Mouse (Mus musculus) sigmoid colon, adult 10 weeks (tissue): ENCODE data around the gene Atpif1. TPM values are rescaled to one million over a fixed set of nuclear protein-coding genes. Genes with fewer than 3 reads are reported as not detected.

Source experiments
- polyA plus RNA-seq: library from polyadenylated mRNA; stranded (reverse); fragments of 350-450 nt; fragmentation: Illumina TruSeq; extraction: RNeasy Lipid Tissue Mini Kit (QIAGEN cat#74804); gene quantifications from one replicate; pipeline ENCODE4 v1.2.3, GENCODE M21; 2014; ENCODE audit warnings: low read depth, low replicate concordance

Atpif1 gene
- 336 TPM for polyA plus RNA-seq

DNA sequence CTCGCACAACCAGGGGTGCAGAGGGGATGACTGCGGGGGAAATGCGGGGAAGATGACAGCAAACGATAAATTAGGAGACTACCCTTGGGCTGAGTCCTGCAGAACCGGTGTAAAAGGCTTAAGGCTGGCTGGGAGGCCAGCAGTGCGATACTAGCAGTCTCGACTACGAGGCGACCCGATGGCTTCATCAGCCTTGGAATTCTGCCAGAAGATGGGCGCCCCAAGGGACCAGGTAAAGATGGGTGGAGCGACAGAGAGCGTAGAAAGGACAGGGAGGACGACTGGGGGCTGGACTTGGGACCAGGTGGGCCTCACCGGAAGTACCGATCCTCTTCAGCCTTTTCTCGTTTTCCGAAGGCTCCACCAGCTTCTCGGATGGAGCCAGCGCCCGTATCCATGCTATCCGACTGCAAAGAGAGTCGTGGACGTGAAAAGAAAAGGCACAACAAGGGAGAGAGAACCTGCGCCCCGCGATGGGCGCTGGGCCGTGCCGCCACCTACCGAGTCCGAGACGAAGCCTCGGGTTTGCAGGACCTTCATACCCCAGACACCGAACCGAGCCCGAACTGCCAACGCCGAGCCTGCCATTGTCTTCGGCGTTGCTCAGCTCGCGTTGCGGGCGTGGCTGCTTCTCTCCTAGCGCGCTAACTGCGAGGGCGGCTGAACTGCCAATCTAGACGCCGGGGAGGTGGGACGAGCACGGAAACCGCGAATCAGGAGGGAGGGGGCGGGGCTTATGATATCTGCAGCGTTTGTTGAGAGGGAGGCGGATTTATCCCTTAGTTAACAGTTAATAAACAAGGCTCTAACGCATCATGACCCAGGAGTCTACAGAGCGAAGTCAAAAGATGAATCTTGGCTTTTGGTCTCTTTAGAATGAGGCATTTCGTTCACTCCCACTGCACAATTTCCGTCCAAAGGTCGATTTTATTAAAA is at the start of gene Atpif1:
Gene Atpif1 (minus strand): TSS at position 679 of the 936 bp plus-strand sequence.

DNA sequence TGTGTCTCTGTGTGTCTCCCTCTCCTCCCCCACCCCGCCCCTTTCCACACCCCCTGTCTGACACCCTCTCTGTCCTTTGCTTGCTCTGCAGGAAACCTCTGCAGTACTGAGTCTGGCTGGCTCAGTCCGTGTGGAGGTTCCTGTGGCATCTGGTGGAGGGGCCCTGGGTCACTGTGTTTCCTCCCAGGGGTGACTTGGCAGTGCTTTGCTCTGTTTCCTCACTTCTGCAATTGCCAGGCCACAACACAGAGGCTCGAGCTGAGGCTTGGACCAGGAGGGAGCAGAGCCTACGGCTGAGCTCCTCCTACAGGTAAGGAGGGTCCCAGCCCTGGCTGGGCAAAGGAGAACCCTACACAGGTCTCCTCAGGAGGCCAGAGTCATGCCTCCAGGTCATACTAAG is 30.5 kb upstream of the Atpif1 start, which contains the start of gene Ptafr:
Gene Ptafr (plus strand): TSS at position 103 of the 400 bp plus-strand sequence.

DNA sequence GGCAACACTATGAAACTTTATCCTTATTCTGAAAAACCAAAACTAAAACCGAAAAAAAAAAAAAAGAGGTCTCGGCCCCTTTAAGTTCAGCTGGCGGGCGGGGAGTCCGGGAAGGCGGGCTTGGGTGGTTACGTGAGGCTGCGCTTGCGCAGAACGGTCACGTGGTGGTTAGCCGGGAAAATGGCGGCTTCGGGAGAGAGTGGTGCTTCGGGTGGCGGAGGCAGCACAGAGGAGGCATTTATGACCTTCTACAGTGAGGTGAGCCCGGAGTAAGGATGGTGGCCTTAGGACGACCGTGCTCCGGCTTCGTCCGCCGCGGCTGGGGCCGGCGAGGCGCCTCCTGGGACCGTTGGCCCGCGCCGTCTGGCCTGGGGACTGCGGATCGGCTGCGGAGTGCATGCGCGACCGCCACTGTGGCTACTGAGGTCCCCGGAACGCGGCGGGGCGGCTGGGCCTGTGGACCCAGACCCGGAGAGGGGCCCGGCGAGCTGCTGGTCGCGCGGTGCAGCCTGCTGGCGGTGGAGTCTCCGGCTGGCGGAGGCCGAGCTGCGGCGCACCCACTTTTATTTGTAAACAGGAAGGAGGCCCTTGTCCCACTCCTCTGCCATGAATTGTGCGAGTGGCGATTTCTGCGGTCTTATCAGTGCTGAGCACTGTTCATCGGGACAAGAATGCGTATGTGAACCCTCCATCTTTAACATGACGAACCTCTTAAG is 2.1 kb upstream of the Atpif1 start, which contains the start of gene Dnajc8:
Gene Dnajc8 (plus strand): TSS at position 145 of the 716 bp plus-strand sequence.

DNA sequence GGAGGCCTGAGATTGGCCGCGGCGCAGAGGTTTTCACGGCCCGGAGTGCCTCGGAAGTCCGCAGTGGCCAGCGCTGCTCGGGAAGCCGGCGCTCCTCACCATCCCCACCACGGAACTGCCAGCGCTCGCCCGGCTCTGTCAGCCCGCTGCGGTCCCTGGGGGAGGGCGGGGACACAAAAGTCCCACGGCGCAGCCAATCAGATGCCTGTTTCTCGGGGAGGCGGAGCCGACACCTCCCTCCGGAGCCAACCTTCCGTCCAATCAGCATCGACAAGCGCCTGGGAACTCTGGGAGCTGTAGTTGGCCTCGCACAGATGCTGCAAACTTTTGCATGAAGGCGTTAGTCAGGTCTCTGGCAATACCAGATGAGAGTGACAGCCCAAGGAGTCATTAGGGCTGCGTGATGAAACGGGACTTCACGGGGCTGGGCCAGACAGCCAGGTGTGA is 23.1 kb downstream of the Atpif1 start, which contains the start of gene Sesn2:
Gene Sesn2 (minus strand): TSS at position 150 of the 447 bp plus-strand sequence.

Other genes starting within 250 kb of the Atpif1 start
- gene Rab42, start 230.3 kb downstream of the Atpif1 start, polyA plus RNA-seq: not detected
- gene Trnau1ap, start 204.1 kb downstream of the Atpif1 start, polyA plus RNA-seq: 10.3 TPM
- 7.5 TPM for gene Rcc1, start 180.1 kb downstream of the Atpif1 start, polyA plus RNA-seq
- 33.6 TPM for gene Phactr4, start 111.2 kb downstream of the Atpif1 start, polyA plus RNA-seq
- gene Med18, start 69.7 kb downstream of the Atpif1 start, polyA plus RNA-seq: 3.0 TPM
- gene Sesn2, start 23.2 kb downstream of the Atpif1 start, polyA plus RNA-seq: 0.79 TPM
- gene Dnajc8, start 1.9 kb upstream of the Atpif1 start, polyA plus RNA-seq: 198 TPM
- gene Ptafr, start 30.4 kb upstream of the Atpif1 start, polyA plus RNA-seq: 1.8 TPM
- gene Eya3, start 105.3 kb upstream of the Atpif1 start, polyA plus RNA-seq: 31.7 TPM
- gene Xkr8, start 198.9 kb upstream of the Atpif1 start, polyA plus RNA-seq: 1.7 TPM
- gene Smpdl3b, start 223.6 kb upstream of the Atpif1 start, polyA plus RNA-seq: 1.9 TPM
- gene Rpa2, start 234.7 kb upstream of the Atpif1 start, polyA plus RNA-seq: 4.5 TPM